Mouse (Mus musculus) regulatory T cell (primary cell): Measurements from ENCODE around the gene Mroh8.
"Not testable (repeated sequence)": the region's sequence is repeated elsewhere in the genome, so short reads cannot be mapped to it uniquely, and the experiment has no call there.

ENCODE experiments used
- in situ Hi-C: fragments of 300-600 bp; cut with MboI, MseI; formaldehyde crosslinking; loops from one replicate; pipeline ENCODE4 v1.15.1; 2025; ENCODE audit warnings: high pct_unique_total_duplicates

The Mroh8 gene

GRCm38 (mm10) chr2:157198405-157198804, 80.9 kb downstream of the Mroh8 start:
- in situ Hi-C loops = not testable (repeated sequence)

- in situ Hi-C loops = loop anchor here (5.0 kb wide), 1 partner anchor 43 kb away; no protein-coding TSS in a partner anchor
These were observed 88.7 kb downstream of the Mroh8 start for GRCm38 (mm10) chr2:157190651-157191050.

- in situ Hi-C loops = no loop called here
These were observed 92.1 kb downstream of the Mroh8 start for GRCm38 (mm10) chr2:157187223-157187622.

GRCm38 (mm10) chr2:157186504-157186903, 92.8 kb downstream of the Mroh8 start:
- in situ Hi-C loops = no loop called here

- in situ Hi-C loops = no loop called here
These were observed 94.2 kb downstream of the Mroh8 start for GRCm38 (mm10) chr2:157185022-157185660.

- in situ Hi-C loops = no loop called here
These were observed 101.2 kb downstream of the Mroh8 start for GRCm38 (mm10) chr2:157178167-157178566.

- in situ Hi-C loops = no loop called here
These were observed 103.1 kb downstream of the Mroh8 start for GRCm38 (mm10) chr2:157176248-157176647.

GRCm38 (mm10) chr2:157174416-157174815, 104.9 kb downstream of the Mroh8 start:
- in situ Hi-C loops = loop anchor here (25.0 kb wide), 1 partner anchor 1837 kb away; no protein-coding TSS in a partner anchor

- in situ Hi-C loops = loop anchor here (25.0 kb wide), 1 partner anchor 1836 kb away; no protein-coding TSS in a partner anchor
These were observed 105.8 kb downstream of the Mroh8 start for GRCm38 (mm10) chr2:157173555-157173954.

- in situ Hi-C loops = loop anchor here (25.0 kb wide), 1 partner anchor 1836 kb away; no protein-coding TSS in a partner anchor
These were observed 106.4 kb downstream of the Mroh8 start for GRCm38 (mm10) chr2:157172984-157173383.

- in situ Hi-C loops = loop anchor here (25.0 kb wide), 1 partner anchor 1833 kb away; no protein-coding TSS in a partner anchor
These were observed 108.7 kb downstream of the Mroh8 start for GRCm38 (mm10) chr2:157170626-157171025.

- in situ Hi-C loops = loop anchor here (25.0 kb wide), 1 partner anchor 1833 kb away; no protein-coding TSS in a partner anchor
These were observed 109.2 kb downstream of the Mroh8 start for GRCm38 (mm10) chr2:157170166-157170565.

GRCm38 (mm10) chr2:157166371-157167080, 112.8 kb downstream of the Mroh8 start:
- in situ Hi-C loops = loop anchor here (25.0 kb wide), 1 partner anchor 1829 kb away; no protein-coding TSS in a partner anchor

- in situ Hi-C loops = loop anchor here (25.0 kb wide), 1 partner anchor 1828 kb away; no protein-coding TSS in a partner anchor
These were observed 113.8 kb downstream of the Mroh8 start for GRCm38 (mm10) chr2:157165312-157166224.

GRCm38 (mm10) chr2:157164101-157164500, 115.2 kb downstream of the Mroh8 start:
- in situ Hi-C loops = loop anchor here (25.0 kb wide), 1 partner anchor 1827 kb away; no protein-coding TSS in a partner anchor
